Mouse (Mus musculus): ENCODE data around the gene Trim7.

- no peak for TF ChIP-seq CTCF (IDR thresholded peaks at IDR 0.05; ENCODE audit: low read depth, low read length)
- no peak for TF ChIP-seq POLR2A (IDR thresholded peaks at IDR 0.05; ENCODE audit: insufficient read depth, low read length)
Observed at GRCm38 (mm10) chr11:48862784-48863319, 36.9 kb downstream of the Trim7 start.
